Mouse (Mus musculus) spleen, adult 2 months (tissue): ENCODE measurements around the gene Hoxb3. TPM values are rescaled to one million over a fixed set of nuclear protein-coding genes. Genes with fewer than 3 reads are reported as not detected.

ENCODE experiments used
- DNase-seq, 2 experiments: peaks; one replicate each; pipeline versions ENCODE4 v3.0.0 to v3.0.0-alpha.2; 2012 to 2021; ENCODE audit warnings: low spot score in 2 of 2, low read depth in 1 of 2
- H3K27ac ChIP-seq: fragments of 200-500 bp; 2 replicates; pipeline ENCODE4 v1.5.1; 2012; ENCODE audit warnings: low read length, inconsistent platforms; ENCODE audit not compliant: insufficient read depth
- H3K27me3 ChIP-seq: fragments of 200-500 bp; 2 replicates; pipeline ENCODE4 v1.6.1; 2012; ENCODE audit warnings: mild to moderate bottlenecking, moderate library complexity, low read length, inconsistent platforms; ENCODE audit not compliant: control insufficient read depth, insufficient read depth
- H3K36me3 ChIP-seq: fragments of 200-500 bp; 2 replicates; pipeline ENCODE4 v1.6.1; 2012; ENCODE audit warnings: mild to moderate bottlenecking, low read length, inconsistent platforms; ENCODE audit not compliant: control insufficient read depth, insufficient read depth
- H3K4me1 ChIP-seq: fragments of 200-500 bp; 2 replicates; pipeline ENCODE4 v1.6.1; 2011; ENCODE audit warnings: inconsistent platforms; ENCODE audit not compliant: control insufficient read depth, insufficient read depth, insufficient read length
- H3K4me3 ChIP-seq: fragments of 200-500 bp; 2 replicates; pipeline ENCODE4 v1.5.1; 2011; ENCODE audit warnings: mild to moderate bottlenecking, inconsistent platforms; ENCODE audit not compliant: insufficient read depth, insufficient read length; ENCODE audit errors: extremely low read depth
- CTCF ChIP-seq: fragments of 200-500 bp; IDR thresholded peaks from 2 replicates; pipeline ENCODE4 v1.5.1; 2011; ENCODE audit warnings: mild to moderate bottlenecking, inconsistent platforms; ENCODE audit not compliant: insufficient read depth, insufficient read length, insufficient replicate concordance; ENCODE audit errors: extremely low read depth
- POLR2A ChIP-seq: fragments of 200-500 bp; IDR thresholded peaks from 2 replicates; pipeline ENCODE4 v1.6.1; 2011; ENCODE audit warnings: low read depth, low read length, inconsistent platforms
- WGBS: fragments of 180-500 bp; shearing (Covaris S2); methylation state at CpG from one replicate; pipeline ENCODE4 v1.1.7; 2018; 5-methylcytosine and 5-hydroxymethylcytosine counted together
- polyA plus RNA-seq: library from polyadenylated mRNA; depleted of rRNA; stranded (reverse); fragments of >200 nt; gene quantifications from 2 replicates; pipeline ENCODE4 v1.2.3, GENCODE M21; 2012

Hoxb3 gene
- polyA plus RNA-seq, 1 experiment, result 2.0 TPM

DNA sequence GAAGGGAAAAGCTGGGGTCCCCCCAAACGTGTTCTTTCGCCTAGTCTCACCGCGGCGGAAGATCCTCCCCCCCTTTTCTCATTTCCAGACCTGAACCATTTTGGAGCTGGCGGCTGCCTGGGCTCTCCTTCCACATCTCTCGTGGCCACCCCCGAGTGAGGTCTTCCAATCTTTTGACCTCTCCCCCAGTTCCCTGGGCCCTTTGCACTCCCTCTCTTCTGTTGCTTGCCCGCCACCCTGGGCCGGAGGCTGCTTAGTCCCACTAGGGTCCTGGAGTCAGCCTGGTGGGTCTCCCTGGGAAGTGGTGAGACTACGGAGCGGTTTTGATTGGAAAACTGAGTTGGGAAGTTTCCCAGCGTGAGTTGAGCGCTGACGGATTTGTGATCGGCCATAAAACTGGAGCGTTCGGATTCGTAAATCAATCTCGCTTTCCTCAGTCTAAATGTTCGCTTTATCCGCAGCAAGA is 2.7 kb downstream of the Hoxb3 start:
- no peak for TF ChIP-seq POLR2A
- no peak for TF ChIP-seq CTCF
- no peak for DNase-seq
- H3K27ac ChIP-seq, result no peak overlapping the region
- no peaks in the 10 kb centered on the region for H3K27me3 ChIP-seq
- H3K4me1 ChIP-seq, result no peaks in the 10 kb centered on the region
- H3K36me3 ChIP-seq, result no peaks in the 10 kb centered on the region
- 92% methylated on average over 22 of the region's 22 CpGs for WGBS
- H3K4me3 ChIP-seq, result no peak overlapping the region

DNA sequence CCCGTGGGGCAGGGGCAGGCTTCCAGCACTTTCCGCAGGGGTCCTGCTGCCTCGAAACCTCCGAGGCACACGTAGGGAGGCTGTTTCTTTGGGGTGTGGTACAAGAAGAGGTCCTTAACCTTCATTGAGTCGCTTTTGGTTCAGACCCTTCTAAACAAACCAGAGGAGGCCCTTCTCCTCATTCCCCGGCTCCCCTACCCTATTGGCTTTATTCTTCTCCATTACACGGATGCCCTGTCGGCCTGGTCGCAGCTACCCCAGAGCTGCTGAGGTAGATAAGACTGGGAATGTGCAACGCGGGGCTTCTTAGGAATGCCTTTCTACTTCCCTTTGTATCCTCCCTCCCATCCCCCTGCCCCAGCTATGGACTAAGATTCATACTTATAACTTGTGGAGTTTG is 3.6 kb downstream of the Hoxb3 start:
- H3K4me1 ChIP-seq, result no peaks in the 10 kb centered on the region
- no peak overlapping the region for H3K27ac ChIP-seq
- H3K36me3 ChIP-seq, result no peaks in the 10 kb centered on the region
- DNase-seq, result no peak
- no peak for TF ChIP-seq CTCF
- H3K4me3 ChIP-seq, result no peak overlapping the region
- H3K27me3 ChIP-seq, result no peaks in the 10 kb centered on the region
- 91% methylated on average over 12 of the region's 12 CpGs for WGBS

GRCm38 (mm10) chr11:96327122-96327521 is 4.0 kb downstream of the Hoxb3 start:
- no peaks in the 10 kb centered on the region for H3K4me1 ChIP-seq
- H3K4me3 ChIP-seq, result no peak overlapping the region
- no peak overlapping the region for H3K27ac ChIP-seq
- 93% methylated on average over 7 of the region's 7 CpGs for WGBS
- no peak for DNase-seq
- no peak for TF ChIP-seq CTCF
- TF ChIP-seq POLR2A, result no peak
- no peaks in the 10 kb centered on the region for H3K36me3 ChIP-seq
- no peaks in the 10 kb centered on the region for H3K27me3 ChIP-seq

- Histone ChIP-seq H3K27ac (no peak overlapping the region), H3K36me3 (no peaks in the 10 kb centered on the region), H3K27me3 (no peaks in the 10 kb centered on the region), H3K4me3 (no peak overlapping the region), H3K4me1 (no peaks in the 10 kb centered on the region)
- DNase-seq, result no peak
- WGBS, result 90% methylated on average over 5 of the region's 5 CpGs
- no peak for TF ChIP-seq POLR2A
- no peak for TF ChIP-seq CTCF
Observed at GRCm38 (mm10) chr11:96327750-96328149, 4.6 kb downstream of the Hoxb3 start.

- WGBS, result 88% methylated on average over 8 of the region's 8 CpGs
- H3K4me1 ChIP-seq, result no peaks in the 10 kb centered on the region
- H3K4me3 ChIP-seq, result no peak overlapping the region
- H3K36me3 ChIP-seq, result no peaks in the 10 kb centered on the region
- no peak for DNase-seq
- TF ChIP-seq POLR2A, result no peak
- no peak for TF ChIP-seq CTCF
- no peaks in the 10 kb centered on the region for H3K27me3 ChIP-seq
- H3K27ac ChIP-seq, result no peak overlapping the region
Observed at GRCm38 (mm10) chr11:96328605-96329004, 5.5 kb downstream of the Hoxb3 start.

GRCm38 (mm10) chr11:96332105-96332504 is 9.0 kb downstream of the Hoxb3 start:
- Histone ChIP-seq H3K4me1 (no peaks in the 10 kb centered on the region), H3K36me3 (no peaks in the 10 kb centered on the region), H3K27me3 (no peaks in the 10 kb centered on the region; the same call in 1 of the 2 replicates), H3K27ac (no peak overlapping the region; the same call in 1 of the 2 replicates), H3K4me3 (no peak overlapping the region)
- no peak for DNase-seq
- WGBS, result 56% methylated on average over 8 of the region's 8 CpGs
- TF ChIP-seq POLR2A (no peak), CTCF (no peak)

DNA sequence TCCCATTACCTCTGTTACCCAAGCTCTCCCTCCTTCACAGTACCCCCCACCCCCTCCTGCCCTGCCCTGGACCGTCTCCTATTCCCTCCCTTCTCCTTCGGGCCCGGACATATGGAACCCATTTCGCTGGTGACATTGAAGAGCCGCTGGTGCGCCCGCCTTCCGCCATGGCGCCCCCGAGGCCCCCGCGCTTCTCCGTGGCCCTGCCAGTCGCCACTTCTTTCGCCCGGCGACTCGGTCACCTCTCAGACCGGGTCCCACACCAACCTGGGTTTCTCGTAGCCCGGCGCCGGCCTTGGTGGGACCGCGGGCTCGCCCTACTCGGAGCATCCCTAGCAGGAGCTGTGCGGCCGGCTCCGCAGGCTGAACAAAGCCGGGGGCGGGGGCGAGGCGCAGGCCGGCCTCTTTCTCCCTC is 9.5 kb downstream of the Hoxb3 start:
- Histone ChIP-seq H3K27ac (no peak overlapping the region), H3K27me3 (no peaks in the 10 kb centered on the region; the same call in 1 of the 2 replicates), H3K36me3 (no peaks in the 10 kb centered on the region), H3K4me1 (no peaks in the 10 kb centered on the region), H3K4me3 (no peak overlapping the region; the same call in 1 of the 2 replicates)
- DNase-seq, result no peak
- TF ChIP-seq CTCF (no peak), POLR2A (no peak)
- WGBS, result 78% methylated on average over 35 of the region's 35 CpGs
